Mouse (Mus musculus) liver, embryonic 13.5 days (tissue): ENCODE measurements around the gene Tmem86a. TPM values are rescaled to one million over a fixed set of nuclear protein-coding genes. Genes with fewer than 3 reads are reported as not detected.
"Not testable (repeated sequence)": the region's sequence is repeated elsewhere in the genome, so short reads cannot be mapped to it uniquely, and the experiment has no call there.

Experiments
- ATAC-seq: fragments of 200-750 bp; cut with Nextera tagmentation; 2 replicates; pipeline ENCODE4 v1.8.0; 2017; ENCODE audit warnings: low read depth, mild to moderate bottlenecking, moderate number of reproducible peaks, moderate library complexity
- DNase-seq: peaks from one replicate; pipeline ENCODE4 v3.0.0; 2022
- H3K27ac ChIP-seq: fragments of 300-500 bp; sonication (generic); 2 replicates; pipeline ENCODE4 v1.5.1; 2015; ENCODE audit warnings: moderate library complexity, mild to moderate bottlenecking, inconsistent platforms
- H3K27me3 ChIP-seq: fragments of 300-500 bp; sonication (generic); 2 replicates; pipeline ENCODE4 v1.6.1; 2015; ENCODE audit warnings: mild to moderate bottlenecking, inconsistent platforms
- H3K36me3 ChIP-seq: fragments of 300-500 bp; sonication (generic); 2 replicates; pipeline ENCODE4 v1.6.1; 2015; ENCODE audit warnings: mild to moderate bottlenecking, inconsistent platforms
- H3K4me1 ChIP-seq: fragments of 300-500 bp; sonication (generic); replicated peaks from 2 replicates; pipeline ENCODE4 v1.6.1; 2015; ENCODE audit warnings: inconsistent platforms
- H3K4me2 ChIP-seq: fragments of 300-500 bp; sonication (generic); 2 replicates; pipeline ENCODE4 v1.6.1; 2015; ENCODE audit warnings: inconsistent platforms, mild to moderate bottlenecking, moderate library complexity
- H3K4me3 ChIP-seq: fragments of 300-500 bp; sonication (generic); replicated peaks from 2 replicates; pipeline ENCODE4 v1.5.1; 2015; ENCODE audit warnings: mild to moderate bottlenecking, inconsistent platforms
- H3K9ac ChIP-seq: fragments of 300-500 bp; sonication (generic); 2 replicates; pipeline ENCODE4 v1.6.1; 2015; ENCODE audit warnings: mild to moderate bottlenecking, inconsistent platforms
- H3K9me3 ChIP-seq: fragments of 300-500 bp; sonication (generic); replicated peaks from 2 replicates; pipeline ENCODE4 v1.6.1; 2016; ENCODE audit warnings: inconsistent platforms
- WGBS: fragments of 180-500 bp; shearing (Covaris S2); methylation state at CpG from one replicate; pipeline ENCODE4 v1.1.7; 2015; ENCODE audit not compliant: insufficient replicate concordance; 5-methylcytosine and 5-hydroxymethylcytosine counted together
- polyA plus RNA-seq: library from polyadenylated mRNA; unstranded; fragments of >200 nt; fragmentation: Nextera tagmentation; extraction: Ambion mirVana; gene quantifications from 2 replicates; pipeline ENCODE4 v1.2.1, GENCODE M21; 2015

Gene Tmem86a
- polyA plus RNA-seq, 1 experiment from 2014 or later: 23.8 TPM

GRCm38 (mm10) chr7:47014564-47015389, 35.6 kb upstream of the Tmem86a start:
- ATAC-seq: no peak
- Histone ChIP-seq H3K9ac (peak overlapping the region; percentile 53), H3K4me2 (peak overlapping the region; percentile 54), H3K4me1 (peaks cover 54% of the 10 kb centered on the region), H3K27ac (peak overlapping the region; percentile 93), H3K9me3 (no peaks in the 10 kb centered on the region), H3K4me3 (peak overlapping the region; percentile 10; the same call in 1 of the 2 replicates), H3K36me3 (no peaks in the 10 kb centered on the region), H3K27me3 (no peaks in the 10 kb centered on the region)
- 36% methylated on average over 10 of the region's 11 CpGs for WGBS
- peak; percentile 15 for DNase-seq

DNA sequence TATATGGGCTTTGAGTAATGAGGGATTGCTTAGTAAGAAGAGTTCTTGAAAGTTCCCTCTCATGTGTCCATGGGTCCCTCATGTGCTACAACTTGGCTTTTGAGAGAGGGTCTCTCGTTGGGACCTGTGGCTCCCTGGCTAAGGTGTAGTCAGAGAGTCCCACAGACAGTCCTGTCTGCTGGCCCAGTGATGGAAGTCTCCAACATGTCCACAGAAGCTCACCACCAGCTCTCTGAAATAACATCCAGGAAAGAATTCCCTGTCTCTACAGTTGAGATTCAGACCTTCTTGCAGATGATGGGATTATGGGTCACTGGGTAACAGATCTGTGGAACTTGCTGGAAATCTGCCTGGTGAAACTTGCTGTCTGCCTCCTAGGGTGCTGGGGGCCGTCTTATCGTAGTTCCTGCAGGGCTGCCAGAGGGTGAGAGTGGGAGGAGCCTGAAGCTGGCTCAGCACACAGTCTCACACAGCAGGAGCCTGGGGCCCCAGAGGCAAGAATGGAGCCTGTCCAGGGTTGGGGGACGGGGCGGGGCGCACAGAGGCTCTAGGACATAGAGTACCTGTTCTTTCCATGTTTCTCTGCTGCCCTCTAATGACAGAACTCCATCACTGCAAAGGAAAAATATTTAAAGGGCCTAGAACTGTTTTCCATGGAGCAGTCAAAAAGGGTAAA, 34.9 kb upstream of the Tmem86a start:
- H3K4me2 ChIP-seq: peak overlapping the region; percentile 54
- ATAC-seq (peak; percentile 100), DNase-seq (peak; percentile 94)
- H3K9ac ChIP-seq: peak overlapping the region; percentile 53
- H3K4me1 ChIP-seq: peaks cover 47% of the 10 kb centered on the region
- no peaks in the 10 kb centered on the region for H3K9me3 ChIP-seq
- peak overlapping the region; percentile 93 for H3K27ac ChIP-seq
- no peaks in the 10 kb centered on the region for H3K36me3 ChIP-seq
- 5% methylated on average over 6 of the region's 6 CpGs for WGBS
- H3K27me3 ChIP-seq: peaks cover 3% of the 10 kb centered on the region; the same call in 1 of the 2 replicates
- peak overlapping the region; percentile 10 for H3K4me3 ChIP-seq

GRCm38 (mm10) chr7:47016602-47017001, 33.8 kb upstream of the Tmem86a start:
- no peak for ATAC-seq
- 65% methylated on average over 3 of the region's 3 CpGs for WGBS
- H3K4me2 ChIP-seq: no peak overlapping the region
- no peak overlapping the region for H3K4me3 ChIP-seq
- no peaks in the 10 kb centered on the region for H3K9me3 ChIP-seq
- H3K27ac ChIP-seq: no peak overlapping the region
- peaks cover 4% of the 10 kb centered on the region; the same call in 1 of the 2 replicates for H3K27me3 ChIP-seq
- no peak overlapping the region for H3K9ac ChIP-seq
- no peaks in the 10 kb centered on the region for H3K36me3 ChIP-seq
- peaks cover 52% of the 10 kb centered on the region for H3K4me1 ChIP-seq
- DNase-seq: no peak

DNA sequence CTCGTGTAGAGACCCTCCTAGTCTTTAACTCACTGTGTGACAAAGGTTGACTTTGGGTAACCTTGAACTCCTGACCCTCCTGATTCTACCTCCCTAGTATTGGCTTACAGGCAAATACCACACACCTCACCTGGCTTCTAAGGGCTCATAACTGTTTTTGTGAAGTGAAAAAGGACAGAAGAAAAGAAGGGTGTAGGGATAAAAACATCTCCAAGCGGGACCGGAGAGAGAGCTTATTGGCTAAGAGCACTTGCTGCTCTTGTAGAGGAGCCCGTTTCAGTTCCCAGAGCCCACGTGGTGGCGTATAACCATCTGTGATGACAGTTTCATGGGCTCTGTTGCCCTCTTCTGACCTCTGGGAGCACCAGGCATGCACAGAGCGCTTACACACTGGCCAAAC, 33.3 kb upstream of the Tmem86a start:
- Histone ChIP-seq H3K27me3 (peaks cover 4% of the 10 kb centered on the region; the same call in 1 of the 2 replicates), H3K4me1 (peaks cover 52% of the 10 kb centered on the region), H3K27ac (no peak overlapping the region), H3K4me3 (no peak overlapping the region), H3K36me3 (no peaks in the 10 kb centered on the region), H3K4me2 (no peak overlapping the region), H3K9ac (no peak overlapping the region), H3K9me3 (no peaks in the 10 kb centered on the region)
- WGBS: 70% methylated on average over 7 of the region's 7 CpGs
- DNase-seq: no peak
- no peak for ATAC-seq

- peaks cover 27% of the 10 kb centered on the region for H3K4me1 ChIP-seq
- no peak overlapping the region for H3K4me3 ChIP-seq
- H3K27ac ChIP-seq: no peak overlapping the region
- no peak for DNase-seq
- no peaks in the 10 kb centered on the region for H3K36me3 ChIP-seq
- WGBS: 70% methylated on average over 5 of the region's 5 CpGs
- H3K9ac ChIP-seq: no peak overlapping the region
- no peak for ATAC-seq
- no peak overlapping the region for H3K4me2 ChIP-seq
- no peaks in the 10 kb centered on the region for H3K9me3 ChIP-seq
- H3K27me3 ChIP-seq: peaks cover 11% of the 10 kb centered on the region; the same call in 1 of the 2 replicates
These were observed 30.8 kb upstream of the Tmem86a start for GRCm38 (mm10) chr7:47019641-47020040.

DNA sequence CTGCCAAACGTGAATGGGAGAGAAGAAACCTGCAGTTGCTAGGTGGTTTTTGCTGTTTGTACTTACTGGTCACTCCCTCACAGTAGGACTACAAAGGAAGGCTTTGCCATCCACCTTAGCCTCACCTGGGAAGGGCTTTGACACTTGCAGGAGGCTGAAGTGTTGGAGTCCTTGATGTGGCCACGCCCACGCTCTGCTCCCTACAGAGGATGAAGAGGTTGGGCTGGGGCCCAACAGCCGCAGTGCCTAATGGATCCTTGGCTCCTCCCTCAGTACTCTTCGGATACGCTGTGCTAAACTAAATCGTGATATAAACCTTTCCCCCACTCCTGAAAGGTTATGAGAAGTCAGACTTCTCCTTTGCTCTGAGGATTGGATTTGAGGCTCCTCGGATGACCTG, 29.4 kb upstream of the Tmem86a start:
- WGBS: 23% methylated on average over 8 of the region's 8 CpGs
- H3K27ac ChIP-seq: no peak overlapping the region
- H3K27me3 ChIP-seq: peaks cover 12% of the 10 kb centered on the region; the same call in 1 of the 2 replicates
- ATAC-seq: no peak
- no peaks in the 10 kb centered on the region for H3K36me3 ChIP-seq
- H3K9ac ChIP-seq: no peak overlapping the region
- no peak for DNase-seq
- no peak overlapping the region for H3K4me2 ChIP-seq
- H3K4me1 ChIP-seq: peaks cover 14% of the 10 kb centered on the region
- H3K4me3 ChIP-seq: no peak overlapping the region
- no peaks in the 10 kb centered on the region for H3K9me3 ChIP-seq

- Histone ChIP-seq H3K4me2 (no peak overlapping the region), H3K9ac (no peak overlapping the region), H3K27ac (no peak overlapping the region), H3K9me3 (no peaks in the 10 kb centered on the region), H3K27me3 (peaks cover 12% of the 10 kb centered on the region; the same call in 1 of the 2 replicates), H3K4me3 (no peak overlapping the region), H3K4me1 (peaks cover 5% of the 10 kb centered on the region; the same call in 1 of the 2 replicates), H3K36me3 (no peaks in the 10 kb centered on the region)
- WGBS: 39% methylated on average over 8 of the region's 8 CpGs
- DNase-seq (no peak), ATAC-seq (no peak)
These were observed 27.9 kb upstream of the Tmem86a start for GRCm38 (mm10) chr7:47022482-47022881.

- 4% methylated on average over 6 of the region's 6 CpGs for WGBS
- no peak for ATAC-seq
These were observed 26.9 kb upstream of the Tmem86a start for GRCm38 (mm10) chr7:47023530-47023929.

DNA sequence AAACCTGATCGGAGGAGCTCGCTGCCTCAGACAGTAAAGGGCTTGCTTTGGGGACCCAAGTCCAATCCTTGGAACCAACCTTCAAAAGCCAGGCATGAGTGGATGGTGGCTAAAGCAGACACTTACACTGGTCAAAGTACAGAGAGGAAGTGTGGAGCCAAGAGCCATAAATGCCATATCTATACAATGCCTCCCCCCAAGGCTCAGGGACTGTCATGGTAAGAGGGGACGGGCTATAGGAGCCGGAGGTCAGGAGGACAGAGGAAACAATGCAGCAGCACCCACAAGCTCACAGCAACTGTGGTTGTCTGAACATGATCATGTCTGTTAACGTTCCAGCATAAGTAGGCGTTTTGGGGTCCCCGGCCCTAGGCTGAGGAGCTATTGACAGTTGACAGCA, 25.9 kb upstream of the Tmem86a start:
- WGBS: 82% methylated on average over 7 of the region's 7 CpGs
- H3K4me1 ChIP-seq: peaks cover 5% of the 10 kb centered on the region; the same call in 1 of the 2 replicates
- H3K27ac ChIP-seq: no peak overlapping the region
- no peak for DNase-seq
- no peak for ATAC-seq
- no peaks in the 10 kb centered on the region for H3K36me3 ChIP-seq
- no peak overlapping the region for H3K9ac ChIP-seq
- no peak overlapping the region for H3K4me3 ChIP-seq
- H3K27me3 ChIP-seq: peaks cover 12% of the 10 kb centered on the region; the same call in 1 of the 2 replicates
- no peaks in the 10 kb centered on the region for H3K9me3 ChIP-seq
- H3K4me2 ChIP-seq: no peak overlapping the region

More at GRCm38 (mm10) chr7:47023530-47023929, 26.9 kb upstream of the Tmem86a start:
- H3K9ac ChIP-seq: no peak overlapping the region
- H3K27ac ChIP-seq: no peak overlapping the region
- peaks cover 5% of the 10 kb centered on the region; the same call in 1 of the 2 replicates for H3K4me1 ChIP-seq
- H3K4me3 ChIP-seq: no peak overlapping the region
- no peaks in the 10 kb centered on the region for H3K36me3 ChIP-seq
- no peak overlapping the region for H3K4me2 ChIP-seq
- peak; percentile 57 for DNase-seq
- H3K9me3 ChIP-seq: no peaks in the 10 kb centered on the region
- H3K27me3 ChIP-seq: peaks cover 12% of the 10 kb centered on the region; the same call in 1 of the 2 replicates

- Histone ChIP-seq H3K4me2 (no peak overlapping the region), H3K4me3 (no peak overlapping the region), H3K36me3 (no peaks in the 10 kb centered on the region), H3K4me1 (peaks cover 5% of the 10 kb centered on the region; the same call in 1 of the 2 replicates), H3K9ac (no peak overlapping the region), H3K27ac (no peak overlapping the region), H3K27me3 (peaks cover 10% of the 10 kb centered on the region; the same call in 1 of the 2 replicates), H3K9me3 (no peaks in the 10 kb centered on the region)
- DNase-seq: no peak
- ATAC-seq: no peak
- 66% methylated on average over 9 of the region's 9 CpGs for WGBS
These were observed 25.0 kb upstream of the Tmem86a start for GRCm38 (mm10) chr7:47025429-47025828.

- not testable (repeated sequence) for H3K36me3 ChIP-seq, H3K9ac ChIP-seq, H3K27me3 ChIP-seq, H3K27ac ChIP-seq, H3K4me1 ChIP-seq, ATAC-seq, DNase-seq, H3K9me3 ChIP-seq, H3K4me2 ChIP-seq, H3K4me3 ChIP-seq
- 65% methylated on average over 3 of the region's 3 CpGs for WGBS
These were observed 23.5 kb upstream of the Tmem86a start for GRCm38 (mm10) chr7:47026899-47027298.
